Mouse (Mus musculus): ENCODE measurements around the gene Sapcd2. TPM values are rescaled to one million over a fixed set of nuclear protein-coding genes. Genes with fewer than 3 reads are reported as not detected.
"Not testable (repeated sequence)": the region's sequence is repeated elsewhere in the genome, so short reads cannot be mapped to it uniquely, and the experiment has no call there.

The Sapcd2 gene
- polyA plus RNA-seq, 1 experiment from 2014 or later, result 14.4 TPM

DNA sequence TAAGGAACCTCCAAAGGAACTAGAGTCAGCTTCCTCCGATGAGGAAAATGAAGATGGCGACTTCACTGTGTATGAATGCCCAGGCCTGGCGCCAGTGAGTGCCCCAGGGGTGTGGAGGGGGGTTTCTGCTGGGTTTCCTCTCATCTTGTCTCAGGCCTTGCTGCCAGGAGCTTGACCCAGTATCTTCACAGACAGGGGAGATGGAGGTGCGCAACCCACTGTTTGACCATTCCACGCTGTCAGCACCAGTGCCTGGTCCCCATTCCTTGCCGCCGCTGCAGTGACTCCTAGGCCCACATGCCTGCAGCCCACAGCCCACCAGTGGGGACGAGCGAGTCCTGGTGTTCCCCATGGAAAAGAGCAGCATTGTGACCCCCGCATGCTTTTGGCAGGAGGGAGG lies 36.8 kb downstream of the Sapcd2 start:
- H3K4me3 ChIP-seq (ENCODE audit: control insufficient read depth in 1 of 2, insufficient read depth in 1 of 2, low read depth in 1 of 2, low read length in 2 of 2), result no peak overlapping the region
- no peak overlapping the region for H3K4me2 ChIP-seq (ENCODE audit: low read length)
- H3K9ac ChIP-seq (ENCODE audit: low read length), result no peak overlapping the region
- peaks cover 18% of the 10 kb centered on the region for H3K27me3 ChIP-seq (ENCODE audit: control insufficient read depth, insufficient read depth, low read length)
- 73% methylated on average over 10 of the region's 10 CpGs for WGBS
- H3K36me3 ChIP-seq (ENCODE audit: control insufficient read depth, insufficient read depth, low read length), result no peaks in the 10 kb centered on the region
- H3K4me1 ChIP-seq (ENCODE audit: control insufficient read depth in 2 of 2, insufficient read depth in 2 of 2, low read length in 2 of 2), result no peaks in the 10 kb centered on the region
- no peaks in the 10 kb centered on the region for H3K9me3 ChIP-seq (ENCODE audit: control insufficient read depth, low read length)
- H3K27ac ChIP-seq (replicated peaks in 1 of 2; ENCODE audit: control insufficient read depth in 1 of 2, insufficient read depth in 1 of 2, low read depth in 2 of 2, low read length in 2 of 2), result no peak overlapping the region
- no peak for ATAC-seq (ENCODE audit: insufficient number of reproducible peaks, insufficient read depth, low FRiP score, low read depth)

DNA sequence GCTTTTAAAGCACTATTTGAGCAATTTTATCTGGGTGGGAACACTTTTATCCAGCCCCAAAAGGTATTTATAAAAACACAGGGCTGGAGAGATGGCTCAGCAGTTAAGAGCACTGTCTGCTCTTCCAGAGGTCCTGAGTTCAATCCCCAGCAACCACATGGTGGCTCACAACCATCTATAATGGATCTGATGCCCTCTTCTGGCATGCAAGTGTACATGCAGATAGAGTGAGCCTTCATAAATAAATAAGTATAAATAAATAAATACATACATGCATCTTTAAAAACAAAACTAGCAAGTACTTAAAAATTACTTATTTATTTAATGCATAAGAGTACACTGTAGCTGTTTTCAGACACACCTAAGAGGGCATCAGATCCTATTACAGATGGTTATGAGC lies 41.3 kb downstream of the Sapcd2 start:
- H3K27ac ChIP-seq (replicated peaks in 1 of 2; ENCODE audit: control insufficient read depth in 1 of 2, insufficient read depth in 1 of 2, low read depth in 2 of 2, low read length in 2 of 2); H3K36me3 ChIP-seq (ENCODE audit: control insufficient read depth, insufficient read depth, low read length); H3K27me3 ChIP-seq (ENCODE audit: control insufficient read depth, insufficient read depth, low read length); H3K9ac ChIP-seq (ENCODE audit: low read length); H3K9me3 ChIP-seq (ENCODE audit: control insufficient read depth, low read length); H3K4me1 ChIP-seq (ENCODE audit: control insufficient read depth in 2 of 2, insufficient read depth in 2 of 2, low read length in 2 of 2); ATAC-seq (ENCODE audit: insufficient number of reproducible peaks, insufficient read depth, low FRiP score, low read depth); H3K4me2 ChIP-seq (ENCODE audit: low read length); H3K4me3 ChIP-seq (ENCODE audit: control insufficient read depth in 1 of 2, insufficient read depth in 1 of 2, low read depth in 1 of 2, low read length in 2 of 2): not testable (repeated sequence)

DNA sequence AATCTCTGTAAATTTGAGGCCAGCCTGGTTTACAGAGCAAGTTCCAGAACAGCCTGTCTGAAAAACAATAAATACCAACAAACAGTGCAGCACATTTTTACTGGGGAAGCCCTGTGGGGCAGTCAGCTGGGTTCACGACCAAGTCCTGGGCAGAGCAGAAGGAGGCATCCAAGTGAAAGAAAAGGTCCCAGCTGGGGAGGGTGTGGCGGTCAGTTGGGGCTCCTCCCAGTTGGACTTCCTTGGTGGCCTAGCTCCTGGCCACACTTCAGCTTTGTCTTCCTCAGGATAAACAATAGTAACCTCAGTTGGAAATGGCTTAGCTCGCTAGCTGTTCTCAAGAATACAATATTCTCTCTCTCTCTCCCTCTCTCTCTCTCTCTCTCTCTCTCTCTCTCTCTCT lies 45.3 kb downstream of the Sapcd2 start:
- Histone ChIP-seq H3K4me1 (ENCODE audit: control insufficient read depth in 2 of 2, insufficient read depth in 2 of 2, low read length in 2 of 2) (no peaks in the 10 kb centered on the region; a peak in 1 of 4 replicates), H3K36me3 (ENCODE audit: control insufficient read depth, insufficient read depth, low read length) (no peaks in the 10 kb centered on the region), H3K9ac (ENCODE audit: low read length) (no peak overlapping the region), H3K9me3 (ENCODE audit: control insufficient read depth, low read length) (no peaks in the 10 kb centered on the region), H3K27ac (replicated peaks in 1 of 2; ENCODE audit: control insufficient read depth in 1 of 2, insufficient read depth in 1 of 2, low read depth in 2 of 2, low read length in 2 of 2) (no peak overlapping the region), H3K4me2 (ENCODE audit: low read length) (no peak overlapping the region), H3K27me3 (ENCODE audit: control insufficient read depth, insufficient read depth, low read length) (peaks cover under 1% of the 10 kb centered on the region; the same call in 1 of the 2 replicates), H3K4me3 (ENCODE audit: control insufficient read depth in 1 of 2, insufficient read depth in 1 of 2, low read depth in 1 of 2, low read length in 2 of 2) (no peak overlapping the region)
- no peak for ATAC-seq (ENCODE audit: insufficient number of reproducible peaks, insufficient read depth, low FRiP score, low read depth)
- 31% methylated on average over 3 of the region's 3 CpGs for WGBS

DNA sequence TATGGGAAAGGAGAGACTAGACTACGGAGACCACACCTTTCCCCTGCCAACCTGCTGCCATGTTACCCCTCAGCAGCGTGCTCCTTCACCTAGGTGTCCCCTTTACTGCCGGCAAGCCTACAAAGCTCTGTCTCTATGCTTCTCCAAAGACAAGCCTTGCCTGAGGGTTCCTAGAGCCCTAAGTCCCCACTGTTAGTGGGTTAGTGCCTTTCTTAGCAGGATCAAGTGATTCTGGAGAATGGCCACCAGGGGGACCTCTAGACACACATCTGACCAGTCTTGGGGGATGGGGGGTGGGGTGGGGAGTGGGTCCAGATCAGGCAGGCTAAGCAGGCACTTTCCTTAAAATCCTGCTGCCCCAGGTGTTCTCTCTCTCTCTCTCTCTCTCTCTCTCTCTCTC lies 49.8 kb downstream of the Sapcd2 start:
- Histone ChIP-seq H3K4me3 (ENCODE audit: control insufficient read depth in 1 of 2, insufficient read depth in 1 of 2, low read depth in 1 of 2, low read length in 2 of 2) (no peak overlapping the region), H3K4me2 (ENCODE audit: low read length) (no peak overlapping the region), H3K27me3 (ENCODE audit: control insufficient read depth, insufficient read depth, low read length) (peaks cover 40% of the 10 kb centered on the region), H3K36me3 (ENCODE audit: control insufficient read depth, insufficient read depth, low read length) (no peaks in the 10 kb centered on the region), H3K9me3 (ENCODE audit: control insufficient read depth, low read length) (no peaks in the 10 kb centered on the region), H3K4me1 (ENCODE audit: control insufficient read depth in 2 of 2, insufficient read depth in 2 of 2, low read length in 2 of 2) (peaks cover 0 to 2% of the 10 kb centered on the region in 2 experiments; a peak in 1 of 4 replicates), H3K27ac (replicated peaks in 1 of 2; ENCODE audit: control insufficient read depth in 1 of 2, insufficient read depth in 1 of 2, low read depth in 2 of 2, low read length in 2 of 2) (no peak overlapping the region), H3K9ac (ENCODE audit: low read length) (no peak overlapping the region)
- 27% methylated on average over 3 of the region's 3 CpGs for WGBS
- ATAC-seq (ENCODE audit: insufficient number of reproducible peaks, insufficient read depth, low FRiP score, low read depth), result no peak

DNA sequence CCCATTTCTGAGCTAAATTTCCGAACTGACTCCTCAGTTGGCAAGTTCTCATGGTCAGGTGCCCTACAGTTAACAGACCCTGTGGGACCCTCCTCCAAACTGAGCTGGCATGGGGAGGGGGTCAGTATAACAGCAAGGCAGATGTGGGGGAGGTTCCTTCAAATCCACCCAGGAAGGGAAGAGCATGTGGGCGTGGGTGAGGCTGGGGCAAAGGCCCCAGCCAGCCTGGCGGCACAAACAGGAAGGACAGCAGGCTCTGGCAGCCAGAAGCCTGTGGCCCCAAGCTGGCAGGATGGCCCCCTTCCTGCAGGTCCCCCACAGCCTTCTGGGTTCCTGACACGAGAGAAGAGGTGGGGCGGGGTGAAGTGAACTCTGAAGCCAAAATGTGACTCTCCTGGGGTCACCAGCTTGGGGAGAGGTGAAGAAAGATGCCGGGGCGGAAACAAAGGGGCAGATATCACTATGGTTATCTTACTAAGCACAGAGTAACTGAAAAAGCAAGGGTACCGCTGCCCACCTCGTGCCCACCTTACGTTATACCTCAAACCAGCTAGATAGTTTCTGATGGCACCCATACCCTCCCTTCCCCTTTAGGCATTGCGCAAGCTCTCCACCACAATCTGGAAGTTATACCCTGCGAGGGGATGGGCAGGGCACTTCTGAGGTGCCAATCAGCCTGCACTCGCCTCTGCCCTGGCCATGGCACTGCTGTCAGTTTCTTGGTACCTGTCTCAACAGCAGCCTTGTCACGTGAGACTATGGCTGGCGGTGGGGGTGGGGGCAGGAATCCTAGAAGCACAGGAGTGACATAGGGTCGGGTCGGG lies 50.7 kb downstream of the Sapcd2 start, which contains the start of gene Fut7:
Gene Fut7, plus strand, starts transcription at position 681 of the 824 bp plus-strand sequence.
- Histone ChIP-seq H3K27ac (replicated peaks in 1 of 2; ENCODE audit: control insufficient read depth in 1 of 2, insufficient read depth in 1 of 2, low read depth in 2 of 2, low read length in 2 of 2) (no peak within 1 kb of the TSS), H3K9me3 (ENCODE audit: control insufficient read depth, low read length) (no peaks in the 10 kb centered on the region), H3K36me3 (ENCODE audit: control insufficient read depth, insufficient read depth, low read length) (no peaks in the 10 kb centered on the region), H3K4me3 (ENCODE audit: control insufficient read depth in 1 of 2, insufficient read depth in 1 of 2, low read depth in 1 of 2, low read length in 2 of 2) (no peak within 1 kb of the TSS), H3K4me2 (ENCODE audit: low read length) (no peak within 1 kb of the TSS), H3K27me3 (ENCODE audit: control insufficient read depth, insufficient read depth, low read length) (peaks cover 40% of the 10 kb centered on the region), H3K9ac (ENCODE audit: low read length) (no peak within 1 kb of the TSS), H3K4me1 (ENCODE audit: control insufficient read depth in 2 of 2, insufficient read depth in 2 of 2, low read length in 2 of 2) (peaks cover 0 to 2% of the 10 kb centered on the region in 2 experiments; a peak in 1 of 4 replicates)
- 53% methylated on average over 17 of the region's 17 CpGs for WGBS
- no peak for ATAC-seq (ENCODE audit: insufficient number of reproducible peaks, insufficient read depth, low FRiP score, low read depth)

DNA sequence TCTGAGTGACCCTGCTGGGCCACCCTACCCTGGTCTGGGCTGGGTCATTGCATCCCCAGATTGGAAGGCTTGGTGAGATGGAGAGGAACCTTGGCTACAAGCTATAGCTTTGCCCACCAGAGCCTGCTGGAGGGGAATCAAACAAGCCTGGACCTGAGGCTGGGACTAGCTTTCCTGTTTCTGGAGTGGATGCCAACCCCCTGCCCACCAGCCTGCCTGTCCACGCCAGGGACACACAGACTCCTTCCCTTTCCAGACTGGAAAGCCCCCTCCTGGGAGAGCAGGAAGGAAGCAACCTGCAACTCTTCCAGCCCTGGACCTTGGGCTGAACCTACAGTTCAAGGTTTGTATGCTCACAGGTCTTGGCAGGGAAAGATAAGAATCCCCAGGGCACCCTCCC lies 51.5 kb downstream of the Sapcd2 start:
- H3K4me1 ChIP-seq (ENCODE audit: control insufficient read depth in 2 of 2, insufficient read depth in 2 of 2, low read length in 2 of 2), result peaks cover 0 to 2% of the 10 kb centered on the region in 2 experiments; a peak in 1 of 4 replicates
- H3K36me3 ChIP-seq (ENCODE audit: control insufficient read depth, insufficient read depth, low read length), result no peaks in the 10 kb centered on the region
- no peak overlapping the region for H3K27ac ChIP-seq (replicated peaks in 1 of 2; ENCODE audit: control insufficient read depth in 1 of 2, insufficient read depth in 1 of 2, low read depth in 2 of 2, low read length in 2 of 2)
- no peaks in the 10 kb centered on the region for H3K9me3 ChIP-seq (ENCODE audit: control insufficient read depth, low read length)
- no peak overlapping the region for H3K4me3 ChIP-seq (ENCODE audit: control insufficient read depth in 1 of 2, insufficient read depth in 1 of 2, low read depth in 1 of 2, low read length in 2 of 2)
- 30% methylated on average over 1 of the region's 1 CpGs for WGBS
- H3K9ac ChIP-seq (ENCODE audit: low read length), result no peak overlapping the region
- H3K27me3 ChIP-seq (ENCODE audit: control insufficient read depth, insufficient read depth, low read length), result peaks cover 40% of the 10 kb centered on the region
- ATAC-seq (ENCODE audit: insufficient number of reproducible peaks, insufficient read depth, low FRiP score, low read depth), result no peak
- no peak overlapping the region for H3K4me2 ChIP-seq (ENCODE audit: low read length)

DNA sequence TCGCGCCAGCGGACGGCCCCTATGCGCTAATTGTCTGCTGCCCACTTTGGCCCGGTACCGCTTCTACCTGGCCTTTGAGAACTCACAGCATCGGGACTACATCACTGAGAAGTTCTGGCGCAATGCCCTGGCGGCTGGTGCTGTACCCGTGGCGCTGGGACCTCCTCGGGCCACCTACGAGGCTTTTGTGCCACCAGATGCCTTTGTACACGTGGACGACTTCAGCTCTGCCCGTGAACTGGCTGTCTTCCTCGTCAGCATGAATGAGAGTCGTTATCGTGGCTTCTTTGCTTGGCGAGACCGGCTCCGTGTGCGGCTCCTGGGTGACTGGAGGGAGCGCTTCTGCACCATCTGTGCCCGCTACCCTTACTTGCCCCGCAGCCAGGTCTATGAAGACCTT lies 53.4 kb downstream of the Sapcd2 start:
- Histone ChIP-seq H3K27ac (replicated peaks in 1 of 2; ENCODE audit: control insufficient read depth in 1 of 2, insufficient read depth in 1 of 2, low read depth in 2 of 2, low read length in 2 of 2) (no peak overlapping the region), H3K9ac (ENCODE audit: low read length) (no peak overlapping the region), H3K4me3 (ENCODE audit: control insufficient read depth in 1 of 2, insufficient read depth in 1 of 2, low read depth in 1 of 2, low read length in 2 of 2) (no peak overlapping the region), H3K9me3 (ENCODE audit: control insufficient read depth, low read length) (no peaks in the 10 kb centered on the region), H3K27me3 (ENCODE audit: control insufficient read depth, insufficient read depth, low read length) (peaks cover 51% of the 10 kb centered on the region), H3K4me2 (ENCODE audit: low read length) (no peak overlapping the region), H3K36me3 (ENCODE audit: control insufficient read depth, insufficient read depth, low read length) (no peaks in the 10 kb centered on the region), H3K4me1 (ENCODE audit: control insufficient read depth in 2 of 2, insufficient read depth in 2 of 2, low read length in 2 of 2) (peaks cover 4 to 5% of the 10 kb centered on the region in 2 experiments; a peak in 2 of 4 replicates)
- WGBS, result 35% methylated on average over 27 of the region's 27 CpGs
- ATAC-seq (ENCODE audit: insufficient number of reproducible peaks, insufficient read depth, low FRiP score, low read depth), result no peak
